Mouse (Mus musculus) G1E (cell line): ENCODE results near the gene Adamts2.

ENCODE experiments used
- CTCF ChIP-seq: IDR thresholded peaks from 2 replicates; pipeline ENCODE4 v1.5.1; 2012; ENCODE audit warnings: low read depth, low read length, inconsistent platforms, mixed read lengths
- GATA1 ChIP-seq: IDR thresholded peaks from 2 replicates; pipeline ENCODE4 v1.6.1; 2012; ENCODE audit warnings: borderline replicate concordance, low read length, inconsistent platforms, mixed read lengths
- POLR2AphosphoS5 ChIP-seq: IDR thresholded peaks from 2 replicates; pipeline ENCODE4 v1.6.1; 2012; ENCODE audit warnings: low read depth, low read length, inconsistent platforms; ENCODE audit not compliant: insufficient replicate concordance

DNA sequence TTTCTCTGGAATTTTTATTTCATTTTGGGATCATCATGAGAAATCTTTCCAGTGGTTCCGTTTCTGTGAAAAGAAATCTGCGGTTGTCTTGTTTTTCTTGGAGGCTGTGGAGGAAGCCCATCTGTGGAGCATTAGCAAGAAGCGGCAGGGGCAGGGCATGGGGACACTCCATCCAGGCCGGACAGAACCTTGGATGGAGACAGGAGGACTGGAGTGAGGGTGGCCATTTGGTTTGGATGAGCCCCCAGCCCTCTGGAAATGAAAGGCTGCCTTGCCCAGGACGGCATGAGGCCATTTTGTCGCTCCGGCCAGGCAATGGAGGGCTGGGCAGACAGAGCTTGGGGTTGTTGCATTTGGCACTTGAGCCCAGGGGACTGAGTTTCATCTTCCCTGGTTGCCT lies 80.1 kb downstream of the Adamts2 start:
- TF ChIP-seq CTCF (no peak), GATA1 (no peak), POLR2AphosphoS5 (no peak)
